Mouse (Mus musculus) testis, adult 2 months (tissue): ENCODE measurements at regions not wholly inside any gene's neighbourhood (a gene's known extent, or its start where the extent isn't known, plus 50 kb on each side); places are given as distances from the start of the nearest gene placed in this dataset.

Experiments
- H3K27ac ChIP-seq: fragments of 200-500 bp; 2 replicates; pipeline ENCODE4 v1.5.1; 2012; ENCODE audit warnings: low read depth, low read length; ENCODE audit not compliant: control insufficient read depth, insufficient read depth
- H3K27me3 ChIP-seq: fragments of 200-500 bp; 2 replicates; pipeline ENCODE4 v1.6.1; 2012; ENCODE audit warnings: mild to moderate bottlenecking, low read length, moderate library complexity; ENCODE audit not compliant: control insufficient read depth, insufficient read depth
- H3K36me3 ChIP-seq: fragments of 200-500 bp; 2 replicates; pipeline ENCODE4 v1.6.1; 2012; ENCODE audit warnings: mild to moderate bottlenecking, low read length; ENCODE audit not compliant: control insufficient read depth, insufficient read depth
- H3K4me1 ChIP-seq: fragments of 200-500 bp; 2 replicates; pipeline ENCODE4 v1.6.1; 2012; ENCODE audit warnings: low read length; ENCODE audit not compliant: control insufficient read depth, insufficient read depth
- H3K4me3 ChIP-seq: fragments of 200-500 bp; 2 replicates; pipeline ENCODE4 v1.5.1; 2012; ENCODE audit warnings: low read depth, mild to moderate bottlenecking, low read length, moderate library complexity, mixed read lengths; ENCODE audit not compliant: control insufficient read depth
- CTCF ChIP-seq: fragments of 200-500 bp; IDR thresholded peaks from 2 replicates; pipeline ENCODE4 v1.5.1; 2012; ENCODE audit warnings: low read depth, mild to moderate bottlenecking, inconsistent platforms, low read length, moderate library complexity; ENCODE audit not compliant: control insufficient read depth, insufficient read depth, insufficient replicate concordance
- POLR2A ChIP-seq: fragments of 200-500 bp; IDR thresholded peaks from 2 replicates; pipeline ENCODE4 v1.6.1; 2012; ENCODE audit warnings: low read depth, mild to moderate bottlenecking, inconsistent platforms, low read length, moderate library complexity; ENCODE audit not compliant: control insufficient read depth

- H3K27ac ChIP-seq, result no peak overlapping the region
- no peaks in the 10 kb centered on the region for H3K4me1 ChIP-seq
- no peaks in the 10 kb centered on the region for H3K36me3 ChIP-seq
- TF ChIP-seq CTCF (no peak), POLR2A (no peak)
- no peaks in the 10 kb centered on the region for H3K27me3 ChIP-seq
- H3K4me3 ChIP-seq, result no peak overlapping the region
Observed at GRCm38 (mm10) chr4:35400511-35400910, 174.5 kb upstream of the C9orf72 start.

GRCm38 (mm10) chr4:35395583-35395877 is 169.6 kb upstream of the C9orf72 start:
- H3K27ac ChIP-seq, result no peak overlapping the region
- TF ChIP-seq POLR2A, result no peak
- TF ChIP-seq CTCF, result no peak
- H3K27me3 ChIP-seq, result no peaks in the 10 kb centered on the region
- H3K4me1 ChIP-seq, result no peaks in the 10 kb centered on the region
- no peak overlapping the region for H3K4me3 ChIP-seq
- H3K36me3 ChIP-seq, result no peaks in the 10 kb centered on the region

GRCm38 (mm10) chr4:35394821-35395582 is 169.0 kb upstream of the C9orf72 start:
- Histone ChIP-seq H3K4me3 (no peak overlapping the region), H3K36me3 (no peaks in the 10 kb centered on the region), H3K27me3 (no peaks in the 10 kb centered on the region), H3K4me1 (no peaks in the 10 kb centered on the region), H3K27ac (no peak overlapping the region)
- TF ChIP-seq CTCF, result no peak
- TF ChIP-seq POLR2A, result no peak

- Histone ChIP-seq H3K4me3 (no peak overlapping the region), H3K36me3 (no peaks in the 10 kb centered on the region), H3K4me1 (no peaks in the 10 kb centered on the region), H3K27ac (no peak overlapping the region), H3K27me3 (no peaks in the 10 kb centered on the region)
- TF ChIP-seq POLR2A (no peak), CTCF (no peak)
Observed at GRCm38 (mm10) chr4:35375791-35376190, 149.8 kb upstream of the C9orf72 start.

GRCm38 (mm10) chr4:35373213-35373860 is 147.4 kb upstream of the C9orf72 start:
- H3K27ac ChIP-seq, result no peak overlapping the region
- TF ChIP-seq CTCF, result no peak
- no peak for TF ChIP-seq POLR2A
- no peaks in the 10 kb centered on the region for H3K4me1 ChIP-seq
- H3K27me3 ChIP-seq, result no peaks in the 10 kb centered on the region
- no peaks in the 10 kb centered on the region for H3K36me3 ChIP-seq
- H3K4me3 ChIP-seq, result no peak overlapping the region

GRCm38 (mm10) chr4:35372528-35373212 is 146.7 kb upstream of the C9orf72 start:
- no peaks in the 10 kb centered on the region for H3K27me3 ChIP-seq
- no peaks in the 10 kb centered on the region for H3K36me3 ChIP-seq
- no peak overlapping the region for H3K27ac ChIP-seq
- no peak overlapping the region for H3K4me3 ChIP-seq
- no peaks in the 10 kb centered on the region for H3K4me1 ChIP-seq
- TF ChIP-seq CTCF (peak; percentile 84; the same call in 1 of the 2 replicates), POLR2A (no peak)

GRCm38 (mm10) chr4:35364161-35364560 is 138.2 kb upstream of the C9orf72 start:
- H3K27me3 ChIP-seq, result no peaks in the 10 kb centered on the region
- H3K36me3 ChIP-seq, result no peaks in the 10 kb centered on the region
- H3K27ac ChIP-seq, result no peak overlapping the region
- TF ChIP-seq CTCF (no peak), POLR2A (no peak)
- H3K4me1 ChIP-seq, result no peaks in the 10 kb centered on the region
- H3K4me3 ChIP-seq, result no peak overlapping the region

GRCm38 (mm10) chr4:35362176-35362575 is 136.2 kb upstream of the C9orf72 start:
- Histone ChIP-seq H3K27me3 (no peaks in the 10 kb centered on the region), H3K4me1 (no peaks in the 10 kb centered on the region), H3K36me3 (no peaks in the 10 kb centered on the region), H3K27ac (no peak overlapping the region), H3K4me3 (no peak overlapping the region)
- TF ChIP-seq POLR2A (no peak), CTCF (no peak)
